Mouse (Mus musculus) thymus, postnatal 4 days (tissue): Measurements from ENCODE around the gene Tmod1.

Experiments
- DNase-seq: peaks from one replicate; pipeline ENCODE4 v3.0.0; 2021

The Tmod1 gene

GRCm38 (mm10) chr4:46094916-46095825, 56.4 kb downstream of the Tmod1 start:
- DNase-seq = peak; percentile 30

GRCm38 (mm10) chr4:46095826-46096159, 57.1 kb downstream of the Tmod1 start:
- no peak for DNase-seq

GRCm38 (mm10) chr4:46096546-46096945, 57.8 kb downstream of the Tmod1 start:
- DNase-seq = no peak

- no peak for DNase-seq
Observed at GRCm38 (mm10) chr4:46097591-46097990, 58.9 kb downstream of the Tmod1 start.

GRCm38 (mm10) chr4:46099132-46099531, 60.4 kb downstream of the Tmod1 start:
- DNase-seq = no peak

GRCm38 (mm10) chr4:46100539-46100938, 61.8 kb downstream of the Tmod1 start:
- no peak for DNase-seq

- no peak for DNase-seq
Observed at GRCm38 (mm10) chr4:46101211-46101711, 62.5 kb downstream of the Tmod1 start.

- DNase-seq = no peak
Observed at GRCm38 (mm10) chr4:46102078-46102769, 63.5 kb downstream of the Tmod1 start.

- no peak for DNase-seq
Observed at GRCm38 (mm10) chr4:46110084-46110483, 71.3 kb downstream of the Tmod1 start.

GRCm38 (mm10) chr4:46111361-46111760, 72.6 kb downstream of the Tmod1 start:
- no peak for DNase-seq

GRCm38 (mm10) chr4:46115308-46115707, 76.6 kb downstream of the Tmod1 start:
- DNase-seq = no peak

GRCm38 (mm10) chr4:46116544-46117175, 77.9 kb downstream of the Tmod1 start:
- no peak for DNase-seq

GRCm38 (mm10) chr4:46117536-46117935, 78.8 kb downstream of the Tmod1 start:
- no peak for DNase-seq

GRCm38 (mm10) chr4:46119514-46120094, 80.9 kb downstream of the Tmod1 start:
- DNase-seq = no peak

GRCm38 (mm10) chr4:46120767-46121166, 82.0 kb downstream of the Tmod1 start:
- DNase-seq = no peak

- no peak for DNase-seq
Observed at GRCm38 (mm10) chr4:46123358-46123757, 84.6 kb downstream of the Tmod1 start.

- peak; percentile 80 for DNase-seq
Observed at GRCm38 (mm10) chr4:46126541-46126940, 87.8 kb downstream of the Tmod1 start.

- DNase-seq = no peak
Observed at GRCm38 (mm10) chr4:46129311-46130004, 90.7 kb downstream of the Tmod1 start.

GRCm38 (mm10) chr4:46130221-46130620, 91.5 kb downstream of the Tmod1 start:
- DNase-seq = peak; percentile 74

GRCm38 (mm10) chr4:46131791-46132190, 93.1 kb downstream of the Tmod1 start:
- no peak for DNase-seq

- peak; percentile 42 for DNase-seq
Observed at GRCm38 (mm10) chr4:46137629-46138286, 99.0 kb downstream of the Tmod1 start.
